Mouse (Mus musculus) v-Abl transformed pro-B cells (cell line): ENCODE measurements around the gene Cep72.

Source experiments
- in situ Hi-C, 2 experiments: fragments of 400-800 bp; cut with MboI; formaldehyde crosslinking; loops; one replicate each; pipeline ENCODE4 v1.15.1; 2025; ENCODE audit not compliant: unreplicated experiment in 2 of 2

The Cep72 gene

GRCm38 (mm10) chr13:73990325-73990724, 71.8 kb downstream of the Cep72 start:
- in situ Hi-C loops, result no loop called here
